8 mouse cellular contexts compared by ENCODE assay signal in the genomic region with DNA sequence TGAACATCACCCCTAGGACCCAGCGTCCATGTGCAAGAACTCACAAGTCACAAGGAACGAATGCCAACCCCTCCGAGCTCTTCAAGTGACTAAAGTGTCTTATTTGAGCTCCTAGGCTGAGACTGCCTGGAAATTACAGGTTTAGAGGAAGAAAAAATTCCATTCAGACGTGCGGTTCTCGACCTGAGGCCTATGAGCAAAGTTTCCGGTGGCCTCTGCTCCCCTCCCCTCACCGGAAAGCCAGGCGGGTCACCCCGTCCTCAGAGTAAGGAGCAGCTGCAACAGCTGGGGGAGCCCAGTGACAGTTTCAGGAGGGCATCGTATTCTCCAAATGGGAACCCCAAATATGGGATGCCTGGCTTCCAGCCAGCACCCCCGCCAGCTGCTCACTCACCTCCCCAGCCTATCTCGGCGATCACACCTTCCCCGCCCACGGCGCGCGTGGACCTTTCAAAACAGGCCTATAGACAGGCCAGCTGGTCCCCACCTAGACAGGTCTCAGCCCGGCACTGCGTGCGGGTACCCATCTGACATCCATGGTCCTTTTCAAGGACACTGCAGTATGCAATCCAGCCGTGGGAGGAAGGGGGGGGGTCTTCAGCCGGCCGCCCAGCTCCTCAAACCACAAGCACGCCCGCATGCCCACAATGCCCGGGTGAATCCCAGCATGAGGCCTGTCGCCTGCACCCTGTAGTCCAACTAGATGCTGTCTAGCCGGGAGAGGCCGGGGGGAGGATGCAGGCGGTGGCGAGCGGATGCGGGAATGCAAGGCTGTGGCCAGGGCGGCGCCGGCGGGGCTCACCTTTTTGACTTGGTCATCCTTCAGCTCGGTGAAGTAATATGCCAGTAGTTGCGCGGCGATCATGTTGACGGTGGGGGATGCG. TPM values are rescaled to one million over a fixed set of nuclear protein-coding genes. Genes with fewer than 3 reads are reported as not detected.
A peak's percentile ranks its signal among the peaks of the same experiment; 100 is the strongest.
DNase-seq lines count a peak whose midpoint lies in the region; ATAC-seq and TF ChIP-seq lines count a peak whose summit lies in the region.

No protein-coding gene starts in this region.

- H3K9ac ChIP-seq in intestine, embryonic 16.5 days (ENCODE audit: low read depth, low read length) = peak overlapping the region; percentile 78
- H3K9ac ChIP-seq in liver, adult 2 months (ENCODE audit: low read depth, low read length) = peak overlapping the region; percentile 51
- H3K9ac ChIP-seq in midbrain, postnatal 0 days (replicated peaks; ENCODE audit: low read length, poor library complexity, severe bottlenecking) = peak overlapping the region; percentile 90

- peak overlapping the region; percentile 79 for H3K4me2 ChIP-seq in intestine, embryonic 16.5 days (ENCODE audit: low read depth, low read length)
- peak overlapping the region; percentile 70 for H3K4me2 ChIP-seq in midbrain, postnatal 0 days (ENCODE audit: low read depth, low read length, poor library complexity, severe bottlenecking)

- H3K79me2 ChIP-seq in liver, adult 2 months (ENCODE audit: control insufficient read depth, insufficient read depth, low read length) = no peaks in the 10 kb centered on the region

- 7% methylated on average over 45 of the region's 45 CpGs for WGBS in intestine, embryonic 16.5 days
- 11% methylated on average over 45 of the region's 45 CpGs for WGBS in liver, adult 2 months
- 2% methylated on average over 44 of the region's 45 CpGs for WGBS in midbrain, postnatal 0 days

- H3K27me3 ChIP-seq in intestine, embryonic 16.5 days (replicated peaks; ENCODE audit: control insufficient read depth, insufficient read depth, low read length) = no peaks in the 10 kb centered on the region
- H3K27me3 ChIP-seq in liver, adult 2 months (ENCODE audit: control insufficient read depth, insufficient read depth, low read length) = no peaks in the 10 kb centered on the region
- no peaks in the 10 kb centered on the region for H3K27me3 ChIP-seq in midbrain, postnatal 0 days (ENCODE audit: insufficient read depth, low read length)

- TF ChIP-seq CTCF in liver, adult 2 months (IDR thresholded peaks at IDR 0.05; ENCODE audit: low read depth, low read length) = no peak
- TF ChIP-seq CTCF in midbrain, postnatal 0 days (IDR thresholded peaks at IDR 0.05) = no peak

- H3K4me1 ChIP-seq in intestine, embryonic 16.5 days (ENCODE audit: control insufficient read depth, insufficient read depth, low read length) = peaks cover 27% of the 10 kb centered on the region
- H3K4me1 ChIP-seq in liver, adult 2 months (ENCODE audit: control insufficient read depth, insufficient read depth, low read length) = 0 out of 2 replicates have a peak, but pooled peaks cover 1% of the 10 kb centered on the region
- peaks cover 12% of the 10 kb centered on the region for H3K4me1 ChIP-seq in midbrain, postnatal 0 days (ENCODE audit: insufficient read depth, low read length)

- peak overlapping the region; percentile 59 for H3K27ac ChIP-seq in intestine, embryonic 16.5 days (ENCODE audit: low read length)
- H3K27ac ChIP-seq in liver, adult 2 months (replicated peaks; ENCODE audit: insufficient read depth, low read depth, low read length) = peak overlapping the region; percentile 24; the same call in 1 of the 2 replicates
- H3K27ac ChIP-seq in midbrain, postnatal 0 days (ENCODE audit: low read depth, low read length) = peak overlapping the region; percentile 89

- no peaks in the 10 kb centered on the region for H3K9me3 ChIP-seq in intestine, embryonic 16.5 days (ENCODE audit: control insufficient read depth, low read length)
- no peaks in the 10 kb centered on the region for H3K9me3 ChIP-seq in midbrain, postnatal 0 days (ENCODE audit: low read length)

- H3K4me3 ChIP-seq in intestine, embryonic 16.5 days (ENCODE audit: low read length) = peak overlapping the region; percentile 73
- H3K4me3 ChIP-seq in liver, adult 2 months (ENCODE audit: insufficient read depth, low read depth, low read length) = peak overlapping the region; percentile 85
- peak overlapping the region; percentile 71 for H3K4me3 ChIP-seq in midbrain, postnatal 0 days (ENCODE audit: low read depth, low read length)

- no peak for TF ChIP-seq POLR2A in liver, adult 2 months (IDR thresholded peaks at IDR 0.05; ENCODE audit: extremely low read depth, insufficient read depth, low read length)

- H3K36me3 ChIP-seq in intestine, embryonic 16.5 days (ENCODE audit: control insufficient read depth, insufficient read depth, low read length) = no peaks in the 10 kb centered on the region
- no peaks in the 10 kb centered on the region for H3K36me3 ChIP-seq in liver, adult 2 months (ENCODE audit: control insufficient read depth, insufficient read depth, low read length)
- H3K36me3 ChIP-seq in midbrain, postnatal 0 days (ENCODE audit: insufficient read depth, low read length) = no peaks in the 10 kb centered on the region

- peak; percentile 49 for DNase-seq in spleen, adult 12 weeks (ENCODE audit: low spot score)
- no peak for DNase-seq in spleen, postnatal 14 days (ENCODE audit: low spot score in 2 of 2)
- DNase-seq in gastrocnemius, postnatal 4 days (ENCODE audit: low spot score in 2 of 2) = peak; percentile 30 to 47
- no peak for DNase-seq in liver, adult 2 months (ENCODE audit: extremely low read depth, low read depth, low spot score)
- peak; percentile 42 for DNase-seq in midbrain, postnatal 0 days (ENCODE audit: low spot score)
- peak; percentile 76 for DNase-seq in thymus, postnatal 0 days (ENCODE audit: low spot score)

- ATAC-seq in common myeloid progenitor, adult 5-6 weeks (replicated peaks; ENCODE audit: low read depth, poor library complexity, severe bottlenecking) = peak; percentile 8
- peak; percentile 49 for ATAC-seq in intestine, embryonic 16.5 days
- ATAC-seq in midbrain, postnatal 0 days (ENCODE audit: low FRiP score) = peak; percentile 59

RNA-seq across cellular contexts. Expression of a gene that starts 40.3 kb away (rescaled TPM):
- total RNA-seq in common myeloid progenitor, adult 5-6 weeks (2017) = 156 and 195 TPM in 2 replicates
- 10 to 100 TPM; 26.1 to 27.2 TPM for total RNA-seq in gastrocnemius, postnatal 4 days (2021)
- 25.5 and 27.6 TPM in 2 replicates for polyA plus RNA-seq in intestine, embryonic 16.5 days (2015; fragmentation: Nextera tagmentation; extraction: Ambion mirVana)
- 1.6 and 1.7 TPM in 2 replicates for total RNA-seq in liver, adult 2 months (2014; rRNA removed)
- 1.4 TPM in 2 replicates for polyA plus RNA-seq in liver, adult 2 months (2012; rRNA removed)
- total RNA-seq in midbrain, postnatal 0 days (2014; rRNA removed) = 103 and 119 TPM in 2 replicates
- 157 and 163 TPM in 2 replicates for polyA plus RNA-seq in midbrain, postnatal 0 days (2015; fragmentation: Nextera tagmentation; extraction: Ambion mirVana)
- 37.2 and 37.4 TPM in 2 replicates for polyA plus RNA-seq in thymus, postnatal 0 days (2015; fragmentation: Nextera tagmentation; extraction: Ambion mirVana)

Comparison
In these comparisons a context has a peak if more than half of its experiments do, and no peak if none do; other contexts are left out.
1. DNase-seq: peak in spleen, adult 12 weeks (single experiment), gastrocnemius, postnatal 4 days (2 of 2), midbrain, postnatal 0 days (single experiment) and thymus, postnatal 0 days (single experiment); none in spleen, postnatal 14 days (0 of 2) and liver, adult 2 months (single experiment).
2. ATAC-seq: peak in every context shown above with its lines; median percentile 59 in midbrain, postnatal 0 days; 49 in intestine, embryonic 16.5 days; 8 in common myeloid progenitor, adult 5-6 weeks.
3. H3K27ac ChIP-seq: peak in every context shown above with its lines; median percentile 89 in midbrain, postnatal 0 days; 59 in intestine, embryonic 16.5 days; 24 in liver, adult 2 months.
4. Peak in every context shown above with its lines, with median percentiles within 50 percentile points of each other: H3K4me3 ChIP-seq and H3K9ac ChIP-seq.